Mouse (Mus musculus) megakaryocyte, adult 5-6 weeks (primary cell): ENCODE measurements around the gene Helb. TPM values are rescaled to one million over a fixed set of nuclear protein-coding genes. Genes with fewer than 3 reads are reported as not detected.
A peak's percentile ranks its signal among the peaks of the same experiment; 100 is the strongest.
"Not testable (repeated sequence)": the region's sequence is repeated elsewhere in the genome, so short reads cannot be mapped to it uniquely, and the experiment has no call there.

Experiments
- ATAC-seq: 2 replicates; pipeline ENCODE4 v1.8.0; 2016; ENCODE audit warnings: mild to moderate bottlenecking, inconsistent platforms; ENCODE audit not compliant: poor library complexity, severe bottlenecking
- total RNA-seq, 2 experiments: library from RNA; stranded (forward) in 1 of 2; stranded (reverse) in 1 of 2; fragments of 153-499, 151-499 nt in 1 of 2; fragments of 221-1000, 200-1000 nt in 1 of 2; gene quantifications; 2 replicates each; pipeline versions ENCODE4 v1.2.3 to v1.2.4; 2015 to 2017

Gene Helb
- total RNA-seq (2015) (16.4 and 17.0 TPM in 2 replicates), total RNA-seq (2017) (32.7 and 33.9 TPM in 2 replicates)

GRCm38 (mm10) chr10:120112507-120113396 is at the start of gene Helb:
TSS of gene Helb (minus strand) at chr10:120112987.
- peak; percentile 94 for ATAC-seq

GRCm38 (mm10) chr10:120160533-120160932 is 47.7 kb upstream of the Helb start:
- no peak for ATAC-seq

- no peak for ATAC-seq
Measured at GRCm38 (mm10) chr10:120153911-120154310, 41.1 kb upstream of the Helb start.

GRCm38 (mm10) chr10:120151672-120152071 is 38.9 kb upstream of the Helb start:
- no peak for ATAC-seq

GRCm38 (mm10) chr10:120140916-120141516 is 28.2 kb upstream of the Helb start:
- ATAC-seq: peak; percentile 82

GRCm38 (mm10) chr10:120140193-120140592 is 27.4 kb upstream of the Helb start:
- ATAC-seq: peak; percentile 37

- ATAC-seq: peak; percentile 81
Measured at GRCm38 (mm10) chr10:120136020-120136562, 23.3 kb upstream of the Helb start.

GRCm38 (mm10) chr10:120133697-120134096 is 20.9 kb upstream of the Helb start:
- no peak for ATAC-seq

GRCm38 (mm10) chr10:120130621-120131020 is 17.8 kb upstream of the Helb start:
- ATAC-seq: peak; percentile 71

- ATAC-seq: peak; percentile 31; the same call in 1 of the 2 replicates
Measured at GRCm38 (mm10) chr10:120128601-120129277, 16.0 kb upstream of the Helb start.

GRCm38 (mm10) chr10:120125465-120125857 is 12.7 kb upstream of the Helb start:
- peak; percentile 68 for ATAC-seq

GRCm38 (mm10) chr10:120124801-120125464 is 12.1 kb upstream of the Helb start:
- ATAC-seq: peak; percentile 87

- ATAC-seq: no peak
Measured at GRCm38 (mm10) chr10:120123721-120124120, 10.9 kb upstream of the Helb start.

GRCm38 (mm10) chr10:120115249-120115648 is 2.5 kb upstream of the Helb start:
- no peak for ATAC-seq

- no peak for ATAC-seq
Measured at GRCm38 (mm10) chr10:120114493-120114892, 1.7 kb upstream of the Helb start.

GRCm38 (mm10) chr10:120113980-120114379 is 1.2 kb upstream of the Helb start:
- no peak for ATAC-seq

GRCm38 (mm10) chr10:120113482-120113881 is 695 bp upstream of the Helb start:
- ATAC-seq: not testable (repeated sequence)

GRCm38 (mm10) chr10:120111691-120112319 is 982 bp downstream of the Helb start:
- ATAC-seq: 0 out of 2 replicates have a peak, but pooled peaks have one; percentile 0

GRCm38 (mm10) chr10:120100806-120101205 is 12.0 kb downstream of the Helb start:
- ATAC-seq: no peak

- no peak for ATAC-seq
Measured at GRCm38 (mm10) chr10:120097564-120097963, 15.2 kb downstream of the Helb start.
